Comparison of ENCODE assay signal across 20 mouse cellular contexts in genomic region chr6:126092026-126092425, GRCm38 (mm10).
A peak's percentile ranks its signal among the peaks of the same experiment; 100 is the strongest.
DNase-seq lines count a peak whose midpoint lies in the region; ATAC-seq and TF ChIP-seq lines count a peak whose summit lies in the region.
"Had no signal": no experiment of that assay in that cellular context is flagged by ENCODE, and none has a peak within 500 bp of the region (broad histone marks: within the 10 kb centered on the region; RNA-seq: fewer than 3 reads in every experiment).

No protein-coding gene starts in this region.

- peaks cover 11% of the 10 kb centered on the region for H3K4me1 ChIP-seq in embryonic facial prominence, embryonic 14.5 days (ENCODE audit: control insufficient read depth, insufficient read depth, low read length)
- H3K4me1 ChIP-seq in liver, embryonic 12.5 days: no peaks in the 10 kb centered on the region
- H3K4me1 ChIP-seq: forebrain, embryonic 10.5 days; forebrain, embryonic 12.5 days had no signal

- DNase-seq in gastrocnemius, adult 2 months: no peak
- DNase-seq in gastrocnemius, postnatal 14 days: no peak
- peak; percentile 10 for DNase-seq in R1 (ENCODE audit: low read depth, low spot score)
- DNase-seq in embryonic facial prominence, embryonic 14.5 days (ENCODE audit: low spot score): peak; percentile 70
- DNase-seq: adrenal gland, adult 8-10 months; adrenal gland, postnatal 14 days; adrenal gland, postnatal 36 days; cerebellum, adult 11-12 months; cerebellum, adult 2 months; cerebellum, adult 9-10 months; cerebellum, postnatal 10 days; cerebellum, postnatal 25 days had no signal

- H3K36me3 ChIP-seq in embryonic facial prominence, embryonic 14.5 days (ENCODE audit: control insufficient read depth, insufficient read depth, low read length): no peaks in the 10 kb centered on the region
- no peaks in the 10 kb centered on the region for H3K36me3 ChIP-seq in liver, embryonic 12.5 days
- H3K36me3 ChIP-seq: embryonic facial prominence, embryonic 15.5 days; forebrain, embryonic 10.5 days; forebrain, embryonic 12.5 days had no signal

- TF ChIP-seq CTCF in gastrocnemius, adult 2 months (IDR thresholded peaks at IDR 0.05): no peak

- H3K27me3 ChIP-seq in embryonic facial prominence, embryonic 14.5 days (replicated peaks; ENCODE audit: control insufficient read depth, insufficient read depth, low read length): no peaks in the 10 kb centered on the region
- H3K27me3 ChIP-seq in liver, embryonic 12.5 days (replicated peaks): no peaks in the 10 kb centered on the region
- H3K27me3 ChIP-seq: embryonic facial prominence, embryonic 15.5 days; forebrain, embryonic 12.5 days had no signal

- intact Hi-C loops in gastrocnemius, adult 2 months (cut with DNase I): no loop called here
- intact Hi-C loops in gastrocnemius, postnatal 14 days (cut with DNase I; ENCODE audit: low total_unique reads): no loop called here

- WGBS in embryonic facial prominence, embryonic 14.5 days: 40% methylated on average over 5 of the region's 5 CpGs
- 45% methylated on average over 5 of the region's 5 CpGs for WGBS in liver, embryonic 12.5 days (ENCODE audit: insufficient replicate concordance)

- H3K4me3 ChIP-seq in gastrocnemius, adult 2 months: no peak overlapping the region
- no peak overlapping the region for H3K4me3 ChIP-seq in embryonic facial prominence, embryonic 14.5 days (ENCODE audit: low read depth, low read length)
- no peak overlapping the region for H3K4me3 ChIP-seq in liver, embryonic 12.5 days
- H3K4me3 ChIP-seq: embryonic facial prominence, embryonic 15.5 days; erythroblast, embryonic 14.5 days; forebrain, embryonic 10.5 days; forebrain, embryonic 12.5 days had no signal

- peak; percentile 56 for ATAC-seq in embryonic facial prominence, embryonic 14.5 days (ENCODE audit: low read depth)
- no peak for ATAC-seq in liver, embryonic 12.5 days
- ATAC-seq: activated CD4-positive, CD25-positive, alpha-beta regulatory T cell, adult 4 months; forebrain, embryonic 14.5 days; forebrain, embryonic 16.5 days had no signal

- peak overlapping the region; percentile 51 for H3K27ac ChIP-seq in gastrocnemius, adult 2 months
- no peak overlapping the region for H3K27ac ChIP-seq in embryonic facial prominence, embryonic 14.5 days (replicated peaks; ENCODE audit: low read depth, low read length)
- H3K27ac ChIP-seq in liver, embryonic 12.5 days: no peak overlapping the region
- H3K27ac ChIP-seq: embryonic facial prominence, embryonic 15.5 days; forebrain, embryonic 10.5 days; forebrain, embryonic 12.5 days had no signal

- no peaks in the 10 kb centered on the region for H3K9me3 ChIP-seq in embryonic facial prominence, embryonic 14.5 days (ENCODE audit: control insufficient read depth, low read length)
- H3K9me3 ChIP-seq in liver, embryonic 12.5 days (replicated peaks): no peaks in the 10 kb centered on the region
- H3K9me3 ChIP-seq: embryonic facial prominence, embryonic 15.5 days; forebrain, embryonic 10.5 days; forebrain, embryonic 12.5 days had no signal

- no peak overlapping the region for H3K4me2 ChIP-seq in embryonic facial prominence, embryonic 14.5 days (ENCODE audit: low read depth, low read length)
- H3K4me2 ChIP-seq in liver, embryonic 12.5 days: no peak overlapping the region
- H3K4me2 ChIP-seq: embryonic facial prominence, embryonic 15.5 days; forebrain, embryonic 12.5 days had no signal

- H3K9ac ChIP-seq in embryonic facial prominence, embryonic 14.5 days (ENCODE audit: low read depth, low read length): no peak overlapping the region
- H3K9ac ChIP-seq in liver, embryonic 12.5 days: no peak overlapping the region
- H3K9ac ChIP-seq: embryonic facial prominence, embryonic 15.5 days; forebrain, embryonic 12.5 days had no signal

Comparison
In these comparisons a context has a peak if more than half of its experiments do, and no peak if none do; other contexts are left out.
1. DNase-seq: peak in R1 (single experiment) and embryonic facial prominence, embryonic 14.5 days (single experiment); none in gastrocnemius, adult 2 months (single experiment) and gastrocnemius, postnatal 14 days (single experiment).